27 mouse cellular contexts compared by ENCODE assay signal in genomic region chr9:97679106-97679505, GRCm38 (mm10).
DNase-seq lines count a peak whose midpoint lies in the region; ATAC-seq and TF ChIP-seq lines count a peak whose summit lies in the region.
"Had no signal": no experiment of that assay in that cellular context is flagged by ENCODE, and none has a peak within 500 bp of the region (broad histone marks: within the 10 kb centered on the region; RNA-seq: fewer than 3 reads in every experiment).

No protein-coding gene starts in this region.

- no peak overlapping the region for H3K27ac ChIP-seq in heart, postnatal 0 days (ENCODE audit: low read depth)
- H3K27ac ChIP-seq in left cerebral cortex, adult 2 months: no peak overlapping the region
- H3K27ac ChIP-seq: embryonic facial prominence, embryonic 12.5 days; forebrain, embryonic 15.5 days; heart, adult 2 months; kidney, embryonic 15.5 days; layer of hippocampus, adult 2 months; limb, embryonic 13.5 days; neural tube, embryonic 13.5 days had no signal

- CTCF ChIA-PET in Patski (lab: Charles Lee): interaction anchor here (1.2 to 1.6 kb wide), 3 partner anchors 10 to 108 kb away, joined by 3 read pairs; no protein-coding TSS in a partner anchor

- POLR2A ChIA-PET in Patski (lab: Charles Lee): no interaction called here

- no peaks in the 10 kb centered on the region for H3K36me3 ChIP-seq in heart, postnatal 0 days (replicated peaks; ENCODE audit: control insufficient read depth, insufficient read depth, low read length)
- H3K36me3 ChIP-seq: embryonic facial prominence, embryonic 12.5 days; forebrain, embryonic 15.5 days; heart, embryonic 12.5 days; kidney, embryonic 15.5 days; limb, embryonic 13.5 days; neural tube, embryonic 13.5 days had no signal

- H3K4me2 ChIP-seq in heart, postnatal 0 days (ENCODE audit: low read depth, low read length): no peak overlapping the region
- H3K4me2 ChIP-seq: embryonic facial prominence, embryonic 12.5 days; forebrain, embryonic 15.5 days; heart, embryonic 12.5 days; kidney, embryonic 15.5 days; limb, embryonic 13.5 days; liver, embryonic 11.5 days; midbrain, embryonic 11.5 days; neural tube, embryonic 13.5 days had no signal

- in situ Hi-C loops in Patski (cut with MboI; ENCODE audit: low pct_unique_long_range_greater_than_20kb): no loop called here

- 68% methylated on average over 4 of the region's 4 CpGs for WGBS in heart, postnatal 0 days

- no peak for DNase-seq in heart, postnatal 0 days (ENCODE audit: low spot score)
- no peak for DNase-seq in heart, adult 18-20 months
- peak; percentile 13 to 29 for DNase-seq in left cerebral cortex, adult 2 months (ENCODE audit: extremely low spot score in 1 of 2, low spot score in 2 of 2)
- no peak for DNase-seq in left cerebral cortex, postnatal 10 days (ENCODE audit: extremely low spot score in 1 of 2, low spot score in 2 of 2)
- DNase-seq in lung, postnatal 36 days: peak; percentile 17
- no peak for DNase-seq in lung, postnatal 4 days
- DNase-seq in Patski (ENCODE audit: low read depth, low spot score): no peak
- no peak for DNase-seq in gastrocnemius, postnatal 14 days
- DNase-seq: adrenal gland, postnatal 14 days; cerebellum, adult 11-12 months; cerebellum, adult 9-11 months; embryo, embryonic 11 days; gastrocnemius, postnatal 36 days; heart, adult 2 months; heart, postnatal 10 days; kidney, adult 11 months; kidney, postnatal 36 days; thymus, postnatal 4 days had no signal

- no peak overlapping the region for H3K4me3 ChIP-seq in heart, postnatal 0 days (ENCODE audit: low read depth, low read length)
- no peak overlapping the region for H3K4me3 ChIP-seq in left cerebral cortex, adult 2 months
- H3K4me3 ChIP-seq: embryonic facial prominence, embryonic 12.5 days; forebrain, embryonic 15.5 days; heart, adult 2 months; heart, embryonic 12.5 days; kidney, embryonic 15.5 days; layer of hippocampus, adult 2 months; limb, embryonic 13.5 days; neural tube, embryonic 13.5 days had no signal

- no peaks in the 10 kb centered on the region for H3K9me3 ChIP-seq in heart, postnatal 0 days (replicated peaks; ENCODE audit: control insufficient read depth, low read length)
- H3K9me3 ChIP-seq: embryonic facial prominence, embryonic 12.5 days; forebrain, embryonic 15.5 days; heart, embryonic 12.5 days; kidney, embryonic 15.5 days; limb, embryonic 13.5 days; neural tube, embryonic 13.5 days had no signal

- H3K9ac ChIP-seq in heart, postnatal 0 days (replicated peaks; ENCODE audit: low read depth, low read length): no peak overlapping the region
- H3K9ac ChIP-seq: embryonic facial prominence, embryonic 12.5 days; forebrain, embryonic 15.5 days; heart, embryonic 12.5 days; kidney, embryonic 15.5 days; limb, embryonic 13.5 days; neural tube, embryonic 13.5 days had no signal

- intact Hi-C loops in left cerebral cortex, adult 2 months (cut with DNase I): no loop called here
- intact Hi-C loops in left cerebral cortex, postnatal 10 days (cut with DNase I): no loop called here
- intact Hi-C loops in gastrocnemius, postnatal 14 days (cut with DNase I; ENCODE audit: low total_unique reads): no loop called here

- no peaks in the 10 kb centered on the region for H3K4me1 ChIP-seq in heart, postnatal 0 days (ENCODE audit: control insufficient read depth, insufficient read depth)
- H3K4me1 ChIP-seq: embryonic facial prominence, embryonic 12.5 days; heart, embryonic 12.5 days; kidney, embryonic 15.5 days; limb, embryonic 13.5 days had no signal

- no peak for ATAC-seq in heart, postnatal 0 days (ENCODE audit: insufficient read depth, low read depth)
- ATAC-seq in Patski: no peak
- ATAC-seq: forebrain, embryonic 15.5 days had no signal

- TF ChIP-seq EP300 in heart, postnatal 0 days (IDR thresholded peaks at IDR 0.05; ENCODE audit: low read depth): no peak

- H3K27me3 ChIP-seq in heart, postnatal 0 days (ENCODE audit: control insufficient read depth, insufficient read depth, low read length): no peaks in the 10 kb centered on the region
- H3K27me3 ChIP-seq in Patski: no peaks in the 10 kb centered on the region
- H3K27me3 ChIP-seq: embryonic facial prominence, embryonic 12.5 days; kidney, embryonic 15.5 days; limb, embryonic 13.5 days; neural tube, embryonic 13.5 days had no signal

- TF ChIP-seq CTCF in heart, postnatal 0 days (IDR thresholded peaks at IDR 0.05; ENCODE audit: low read depth): peak; percentile 38
- TF ChIP-seq CTCF in left cerebral cortex, adult 2 months (IDR thresholded peaks at IDR 0.05): no peak
- TF ChIP-seq CTCF in Patski (IDR thresholded peaks at IDR 0.05): peak; percentile 26

Comparison
In these comparisons a context has a peak if more than half of its experiments do, and no peak if none do; other contexts are left out.
1. DNase-seq: peak in left cerebral cortex, adult 2 months (2 of 2) and lung, postnatal 36 days (single experiment); none in heart, postnatal 0 days (single experiment), heart, adult 18-20 months (0 of 2), left cerebral cortex, postnatal 10 days (0 of 2), lung, postnatal 4 days (0 of 2), Patski (single experiment) and gastrocnemius, postnatal 14 days (single experiment).